Mouse (Mus musculus) liver, embryonic 14.5 days (tissue): ENCODE measurements around the gene Auts2.

Experiments used
- CTCF ChIP-seq: IDR thresholded peaks from 2 replicates; pipeline ENCODE4 v1.5.1; 2016; ENCODE audit warnings: antibody characterized with exemption, low read depth, control low read depth
- EP300 ChIP-seq: IDR thresholded peaks from 2 replicates; pipeline ENCODE4 v1.6.1; 2016; ENCODE audit warnings: antibody characterized with exemption, low read depth

- TF ChIP-seq CTCF (no peak), EP300 (no peak)
These were observed 281.4 kb downstream of the Auts2 start for GRCm38 (mm10) chr5:132261750-132262149.
